Comparison of ENCODE assay signal across 10 mouse cellular contexts in genomic region chr8:85482427-85482826, GRCm38 (mm10). TPM values are rescaled to one million over a fixed set of nuclear protein-coding genes. Genes with fewer than 3 reads are reported as not detected.
DNase-seq lines count a peak whose midpoint lies in the region; ATAC-seq lines count a peak whose summit lies in the region.
"Had no signal": no experiment of that assay in that cellular context is flagged by ENCODE, and none has a peak within 500 bp of the region (broad histone marks: within the 10 kb centered on the region; RNA-seq: fewer than 3 reads in every experiment).

No protein-coding gene starts in this region.

- ATAC-seq in forebrain, embryonic 11.5 days (replicated peaks; ENCODE audit: low FRiP score) = no peak
- no peak for ATAC-seq in forebrain, embryonic 12.5 days (ENCODE audit: low FRiP score)
- no peak for ATAC-seq in kidney, embryonic 14.5 days (ENCODE audit: low FRiP score, low TSS enrichment)

- intact Hi-C loops in gastrocnemius, postnatal 36 days (cut with DNase I) = no loop called here

- H3K4me2 ChIP-seq in forebrain, embryonic 11.5 days (ENCODE audit: low read depth, low read length, severe bottlenecking) = no peak overlapping the region
- no peak overlapping the region for H3K4me2 ChIP-seq in forebrain, embryonic 12.5 days
- H3K4me2 ChIP-seq in kidney, embryonic 14.5 days (replicated peaks; ENCODE audit: low read depth, low read length) = no peak overlapping the region

- DNase-seq in forebrain, embryonic 11.5 days (ENCODE audit: low spot score) = peak; percentile 46
- DNase-seq in kidney, adult 9 months = peak; percentile 65
- DNase-seq in thymus, postnatal 4 days = peak; percentile 19
- no peak for DNase-seq in thymus, postnatal 0 days (ENCODE audit: low spot score)
- DNase-seq in gastrocnemius, postnatal 36 days = no peak
- no peak for DNase-seq in c-Kit-positive CD71-positive TER-119-positive erythroid progenitor cells, embryonic 14.5 days (ENCODE audit: low spot score)
- DNase-seq: cerebellum, adult 8-10 months had no signal

- H3K4me1 ChIP-seq in forebrain, embryonic 11.5 days (replicated peaks; ENCODE audit: control insufficient read depth, insufficient read depth, low read length) = 0 out of 2 replicates have a peak, but pooled peaks cover 2% of the 10 kb centered on the region
- H3K4me1 ChIP-seq in forebrain, embryonic 12.5 days = peaks cover 5% of the 10 kb centered on the region
- no peaks in the 10 kb centered on the region for H3K4me1 ChIP-seq in kidney, embryonic 14.5 days (ENCODE audit: control insufficient read depth, insufficient read depth, low read length)

- H3K4me3 ChIP-seq in forebrain, embryonic 11.5 days (ENCODE audit: low read depth, low read length) = no peak overlapping the region
- H3K4me3 ChIP-seq in forebrain, embryonic 12.5 days (replicated peaks) = no peak overlapping the region
- H3K4me3 ChIP-seq in kidney, embryonic 14.5 days (ENCODE audit: low read length) = no peak overlapping the region
- H3K4me3 ChIP-seq: midbrain, embryonic 12.5 days had no signal

- H3K9me3 ChIP-seq in forebrain, embryonic 11.5 days (ENCODE audit: control insufficient read depth, low read length) = no peaks in the 10 kb centered on the region
- no peaks in the 10 kb centered on the region for H3K9me3 ChIP-seq in forebrain, embryonic 12.5 days
- H3K9me3 ChIP-seq in kidney, embryonic 14.5 days (ENCODE audit: control insufficient read depth, low read length) = no peaks in the 10 kb centered on the region
- H3K9me3 ChIP-seq: midbrain, embryonic 12.5 days had no signal

- 67% methylated on average over 6 of the region's 6 CpGs for WGBS in forebrain, embryonic 11.5 days
- 67% methylated on average over 6 of the region's 6 CpGs for WGBS in forebrain, embryonic 12.5 days
- WGBS in kidney, embryonic 14.5 days = 63% methylated on average over 6 of the region's 6 CpGs

- no peaks in the 10 kb centered on the region for H3K27me3 ChIP-seq in forebrain, embryonic 11.5 days (ENCODE audit: control insufficient read depth, insufficient read depth, low read length)
- no peaks in the 10 kb centered on the region for H3K27me3 ChIP-seq in forebrain, embryonic 12.5 days
- no peaks in the 10 kb centered on the region for H3K27me3 ChIP-seq in kidney, embryonic 14.5 days (ENCODE audit: control insufficient read depth, insufficient read depth, low read length)
- H3K27me3 ChIP-seq: midbrain, embryonic 12.5 days had no signal

- no peaks in the 10 kb centered on the region for H3K36me3 ChIP-seq in forebrain, embryonic 11.5 days (ENCODE audit: control insufficient read depth, insufficient read depth, low read length)
- H3K36me3 ChIP-seq in forebrain, embryonic 12.5 days (replicated peaks) = no peaks in the 10 kb centered on the region
- H3K36me3 ChIP-seq in kidney, embryonic 14.5 days (ENCODE audit: control insufficient read depth, insufficient read depth, low read length) = no peaks in the 10 kb centered on the region
- H3K36me3 ChIP-seq: midbrain, embryonic 12.5 days had no signal

- no peak overlapping the region for H3K27ac ChIP-seq in forebrain, embryonic 11.5 days (ENCODE audit: low read depth, low read length)
- no peak overlapping the region for H3K27ac ChIP-seq in forebrain, embryonic 12.5 days
- no peak overlapping the region for H3K27ac ChIP-seq in kidney, embryonic 14.5 days (ENCODE audit: low read depth, low read length)
- H3K27ac ChIP-seq: midbrain, embryonic 12.5 days had no signal

- H3K9ac ChIP-seq in forebrain, embryonic 11.5 days (ENCODE audit: low read length) = no peak overlapping the region
- no peak overlapping the region for H3K9ac ChIP-seq in forebrain, embryonic 12.5 days
- no peak overlapping the region for H3K9ac ChIP-seq in kidney, embryonic 14.5 days (ENCODE audit: low read depth, low read length)
- H3K9ac ChIP-seq: midbrain, embryonic 12.5 days had no signal

RNA-seq across cellular contexts. Expression of gene Gpt2, which starts 9.9 kb away (rescaled TPM):
- 38.6 and 41.4 TPM in 2 replicates for polyA plus RNA-seq in forebrain, embryonic 11.5 days (2014; fragmentation: Nextera tagmentation; extraction: Ambion mirVana)
- polyA plus RNA-seq in forebrain, embryonic 12.5 days (2016; fragmentation: Nextera tagmentation; extraction: Ambion mirVana) = 36.9 and 38.3 TPM in 2 replicates
- 13.2 and 21.6 TPM in 2 replicates for polyA plus RNA-seq in kidney, embryonic 14.5 days (2014; fragmentation: Nextera tagmentation; extraction: Ambion mirVana)
- 5.1 and 5.3 TPM in 2 replicates for polyA plus RNA-seq in thymus, postnatal 0 days (2015; fragmentation: Nextera tagmentation; extraction: Ambion mirVana)
- total RNA-seq in gastrocnemius, postnatal 36 days (2021) = 100 to 1,000 TPM; 303 to 317 TPM

RNA-seq across cellular contexts. Expression of gene 4921524J17Rik, which starts 49.8 kb away (rescaled TPM):
- 40.1 and 48.2 TPM in 2 replicates for polyA plus RNA-seq in forebrain, embryonic 11.5 days (2014; fragmentation: Nextera tagmentation; extraction: Ambion mirVana)
- 46.1 and 48.1 TPM in 2 replicates for polyA plus RNA-seq in forebrain, embryonic 12.5 days (2016; fragmentation: Nextera tagmentation; extraction: Ambion mirVana)
- polyA plus RNA-seq in kidney, embryonic 14.5 days (2014; fragmentation: Nextera tagmentation; extraction: Ambion mirVana) = 42.9 and 44.8 TPM in 2 replicates
- 57.4 and 58.7 TPM in 2 replicates for polyA plus RNA-seq in thymus, postnatal 0 days (2015; fragmentation: Nextera tagmentation; extraction: Ambion mirVana)
- total RNA-seq in gastrocnemius, postnatal 36 days (2021) = 10 to 100 TPM; 11.4 to 14.2 TPM

Comparison
In these comparisons a context has a peak if more than half of its experiments do, and no peak if none do; other contexts are left out.
1. DNase-seq: peak in forebrain, embryonic 11.5 days (single experiment), kidney, adult 9 months (single experiment) and thymus, postnatal 4 days (single experiment); none in thymus, postnatal 0 days (single experiment), gastrocnemius, postnatal 36 days (0 of 2) and c-Kit-positive CD71-positive TER-119-positive erythroid progenitor cells, embryonic 14.5 days (single experiment).